Mouse (Mus musculus) NIH3T3 (cell line): Measurements from ENCODE around the gene Hist1h4f.

Experiments used
- DNase-seq: peaks from one replicate; pipeline ENCODE4 v3.0.0-alpha.2; 2012; ENCODE audit warnings: low read depth

The Hist1h4f gene

DNA sequence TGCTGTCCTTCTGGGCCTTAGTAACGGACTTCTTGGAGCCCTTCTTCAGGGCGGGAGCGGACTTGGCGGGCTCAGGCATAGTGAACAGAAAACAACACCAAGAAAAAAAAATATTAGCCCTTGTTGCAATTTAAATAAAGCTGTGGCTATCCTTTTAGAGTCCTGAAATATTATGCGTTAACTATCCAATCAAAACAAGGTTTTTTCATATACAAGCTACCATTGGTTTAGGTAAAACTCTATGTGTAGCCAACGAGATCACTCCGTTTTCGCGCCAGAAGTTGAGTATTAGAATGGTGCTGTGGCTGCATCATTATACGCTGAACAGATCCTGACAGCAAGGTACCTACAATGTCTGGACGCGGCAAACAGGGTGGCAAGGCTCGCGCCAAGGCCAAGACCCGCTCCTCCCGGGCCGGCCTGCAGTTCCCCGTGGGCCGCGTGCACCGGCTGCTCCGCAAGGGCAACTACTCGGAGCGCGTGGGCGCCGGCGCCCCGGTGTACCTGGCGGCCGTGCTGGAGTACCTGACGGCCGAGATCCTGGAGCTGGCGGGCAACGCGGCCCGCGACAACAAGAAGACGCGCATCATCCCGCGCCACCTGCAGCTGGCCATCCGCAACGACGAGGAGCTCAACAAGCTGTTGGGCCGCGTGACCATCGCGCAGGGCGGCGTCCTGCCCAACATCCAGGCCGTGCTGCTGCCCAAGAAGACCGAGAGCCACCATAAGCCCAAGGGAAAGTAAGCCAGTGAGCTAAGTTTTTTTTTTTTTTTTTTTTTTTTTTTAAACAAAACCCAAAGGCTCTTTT lies 17.7 kb downstream of the Hist1h4f start, which contains the start of gene Hist1h2af:
Gene Hist1h2af, plus strand, starts transcription at position 347 of the 808 bp plus-strand sequence.
- DNase-seq, result peak; percentile 87

DNA sequence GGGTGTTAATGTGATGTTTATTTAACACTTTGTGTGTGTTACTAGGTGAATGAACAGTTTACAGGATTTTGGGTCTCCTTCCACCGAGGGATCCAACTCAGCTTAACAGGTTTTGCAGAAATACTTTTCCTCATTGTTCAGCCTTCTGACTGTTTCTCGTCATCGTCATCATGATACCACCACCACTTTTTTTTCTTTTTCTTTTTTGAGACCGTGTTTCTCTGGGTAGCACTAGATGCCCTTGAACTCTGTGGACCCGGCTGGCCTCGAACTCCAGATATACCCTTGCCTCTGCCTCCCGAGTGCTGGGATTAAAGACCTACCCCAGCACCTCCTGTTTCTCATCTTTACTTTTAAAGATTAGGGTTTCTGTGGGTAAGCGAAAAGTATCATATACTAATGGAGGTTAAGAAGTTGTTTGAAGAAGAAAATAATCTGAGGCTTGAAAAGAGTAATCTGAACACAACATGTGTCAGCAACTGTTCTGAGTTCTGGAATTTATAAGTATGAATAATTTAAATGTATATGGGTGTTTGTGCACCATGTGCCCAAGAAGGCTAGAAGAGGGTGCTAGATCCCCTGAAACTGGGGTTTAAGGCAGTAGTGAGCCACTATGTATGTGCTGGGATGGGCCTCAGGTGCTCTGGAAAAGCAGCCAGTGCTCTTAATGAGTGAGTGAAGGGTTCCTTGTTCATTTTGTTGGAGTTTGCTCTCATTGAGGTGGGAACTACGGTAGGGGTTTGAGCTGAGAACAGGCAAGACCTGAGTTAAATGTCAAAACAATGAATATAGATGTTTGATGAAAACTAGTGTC lies 19.0 kb downstream of the Hist1h4f start:
- peak; percentile 22 for DNase-seq

DNA sequence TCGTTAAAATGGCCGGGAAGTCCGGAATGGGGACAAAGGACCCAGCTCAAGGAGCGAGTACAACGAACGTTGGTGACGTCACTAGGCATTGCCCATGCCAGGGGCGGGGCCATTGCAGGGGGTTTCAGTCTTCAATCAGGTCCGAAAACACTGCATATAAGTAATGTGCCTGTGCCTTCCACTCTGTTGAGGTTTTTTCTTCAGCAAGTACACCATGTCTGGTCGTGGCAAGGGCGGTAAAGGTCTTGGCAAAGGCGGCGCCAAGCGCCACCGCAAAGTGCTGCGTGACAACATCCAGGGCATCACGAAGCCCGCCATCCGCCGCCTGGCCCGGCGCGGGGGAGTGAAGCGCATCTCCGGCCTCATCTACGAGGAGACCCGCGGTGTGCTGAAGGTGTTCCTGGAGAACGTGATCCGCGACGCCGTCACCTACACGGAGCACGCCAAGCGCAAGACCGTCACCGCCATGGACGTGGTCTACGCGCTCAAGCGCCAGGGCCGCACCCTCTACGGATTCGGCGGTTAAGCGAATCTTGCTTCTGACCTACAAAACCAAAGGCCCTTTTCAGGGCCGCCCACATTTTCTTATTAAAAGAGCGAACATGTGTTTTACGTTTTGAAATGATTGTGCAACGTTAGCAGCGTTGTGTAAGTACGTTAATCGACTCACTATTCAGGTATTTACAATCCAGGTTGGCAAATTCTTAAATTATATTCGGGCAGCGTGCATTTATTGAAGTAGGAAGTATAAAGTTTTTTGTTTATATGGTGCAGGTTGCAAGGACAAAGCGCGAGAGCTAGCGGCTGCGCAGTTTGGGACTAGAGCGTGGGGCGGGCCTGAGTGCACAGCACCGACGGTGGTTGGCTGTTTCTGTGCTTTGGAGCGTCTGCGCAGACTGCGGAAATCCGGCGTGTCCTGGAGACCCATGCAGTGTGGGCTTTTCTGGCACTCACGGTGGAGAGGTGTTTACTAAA lies 20.3 kb downstream of the Hist1h4f start, which contains the start of gene Hist1h4h:
Gene Hist1h4h, plus strand, starts transcription at position 150 of the 975 bp plus-strand sequence.
- DNase-seq, result peak; percentile 96

DNA sequence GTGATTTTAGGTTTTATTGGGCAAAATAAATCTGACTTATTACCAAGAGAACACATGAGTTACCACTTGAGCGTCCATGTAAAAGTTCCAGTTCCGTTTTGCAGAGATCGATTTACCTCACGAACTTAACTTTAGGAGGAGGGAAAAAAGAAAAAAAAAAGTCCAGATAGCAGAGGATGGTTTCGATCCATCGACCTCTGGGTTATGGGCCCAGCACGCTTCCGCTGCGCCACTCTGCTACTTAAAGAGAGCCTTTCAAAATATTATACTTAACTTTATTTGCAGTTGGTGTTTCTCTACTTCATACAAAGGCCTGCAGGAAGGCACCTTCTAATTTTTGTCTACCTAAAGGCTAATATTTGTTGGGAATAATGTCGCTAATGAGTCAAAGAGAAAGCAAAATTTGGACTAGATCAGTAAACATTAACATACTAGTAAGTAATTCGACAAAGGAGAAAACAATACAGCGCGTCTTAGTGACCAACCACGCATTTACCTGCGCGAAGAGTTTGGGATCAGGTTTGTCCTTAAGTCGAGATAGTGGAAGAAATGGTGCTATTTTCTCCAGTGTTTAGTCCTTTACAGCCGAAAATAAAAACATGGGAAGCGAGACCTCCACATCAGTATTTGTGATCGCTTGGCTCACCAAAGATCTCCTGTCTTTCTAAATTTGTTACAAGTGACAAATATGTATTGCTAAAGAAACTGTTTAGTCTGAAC lies 21.1 kb downstream of the Hist1h4f start:
- DNase-seq, result peak; percentile 76

DNA sequence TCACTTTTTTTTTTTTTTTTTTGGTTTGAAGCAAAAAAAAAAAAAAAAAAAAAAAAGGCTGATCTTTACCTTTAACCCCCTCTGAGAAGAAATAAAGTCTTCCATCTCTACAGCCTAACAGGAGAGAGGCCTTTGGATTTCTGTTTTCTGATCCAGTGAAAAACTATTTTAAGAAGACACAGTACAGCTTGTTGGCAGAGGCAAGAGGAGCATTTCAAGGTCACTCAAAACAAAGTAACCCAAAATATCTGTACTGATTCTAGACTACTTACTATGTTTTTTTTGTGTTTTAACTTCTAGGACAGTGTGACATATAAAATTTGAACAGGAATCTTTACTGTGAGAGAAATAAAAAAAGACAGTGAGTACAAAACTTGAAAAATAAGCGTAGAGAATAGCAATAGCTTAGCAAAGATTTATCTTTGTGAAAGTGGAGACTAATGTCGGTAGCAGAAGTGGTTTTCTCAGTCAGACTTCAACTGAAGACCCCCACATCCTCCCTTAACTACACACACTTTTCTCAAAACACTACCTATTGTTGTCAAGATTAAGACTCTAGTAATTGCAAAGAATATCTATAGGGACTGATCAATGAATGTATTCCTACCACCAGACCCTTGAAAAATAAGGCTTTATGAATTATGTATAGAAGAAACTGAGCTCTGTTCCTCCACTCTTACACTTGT lies 21.8 kb downstream of the Hist1h4f start:
- DNase-seq, result no peak

DNA sequence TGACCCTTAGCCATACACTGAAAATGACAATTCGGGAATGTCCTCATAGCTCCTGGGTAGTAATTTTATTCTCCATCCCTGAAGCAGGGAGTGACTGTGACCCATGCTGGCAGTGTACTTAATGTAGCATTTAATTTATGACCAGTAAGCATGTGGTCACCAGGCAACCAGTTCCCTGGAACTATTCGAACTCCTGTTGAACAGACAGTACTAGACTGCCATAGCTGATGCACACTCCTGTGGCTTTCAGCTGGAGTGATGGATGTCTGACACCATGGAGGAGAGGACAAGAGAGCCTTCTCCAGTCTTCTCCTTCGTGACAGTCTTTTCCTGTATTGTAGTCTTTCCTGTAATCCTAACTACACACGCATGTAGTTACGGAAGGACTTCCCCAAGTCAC lies 22.4 kb downstream of the Hist1h4f start:
- no peak for DNase-seq

DNA sequence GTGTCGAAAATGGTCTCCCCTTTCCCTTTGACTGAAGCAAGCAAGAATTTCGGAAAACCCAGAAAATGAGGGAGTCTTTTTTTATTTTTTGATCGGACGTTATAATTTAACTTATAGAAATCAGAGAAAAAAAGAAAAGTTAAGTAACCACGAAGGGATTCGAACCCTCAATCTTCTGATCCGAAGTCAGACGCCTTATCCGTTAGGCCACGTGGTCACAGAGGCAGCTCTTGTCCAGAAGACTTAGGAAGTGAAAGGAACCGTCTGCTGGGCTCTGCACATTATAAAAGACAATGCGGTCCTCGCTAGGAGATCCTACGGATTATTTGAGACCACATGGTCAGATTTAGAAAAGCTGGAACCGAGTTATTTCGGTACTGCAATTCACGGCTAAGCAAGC lies 25.1 kb downstream of the Hist1h4f start:
- peak; percentile 94 for DNase-seq

DNA sequence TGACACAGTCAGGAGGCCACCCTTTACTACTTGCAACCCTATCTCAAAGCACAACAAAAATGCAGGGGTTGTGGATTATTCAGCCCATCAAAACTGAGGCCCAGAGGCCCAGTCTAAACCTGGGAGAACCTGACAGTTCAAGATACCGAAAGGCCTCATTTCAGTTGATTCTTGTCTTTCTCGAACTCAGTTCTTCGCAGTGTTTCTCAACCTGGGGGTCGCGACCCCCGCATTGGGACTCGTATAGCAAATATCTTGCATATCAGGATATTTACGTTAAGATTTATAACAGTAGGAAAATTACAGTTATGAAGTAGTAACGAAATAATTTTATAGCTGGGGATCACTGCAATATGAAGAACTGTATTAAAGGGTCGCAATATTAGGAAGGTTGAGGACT lies 25.5 kb downstream of the Hist1h4f start:
- DNase-seq, result peak; percentile 32

DNA sequence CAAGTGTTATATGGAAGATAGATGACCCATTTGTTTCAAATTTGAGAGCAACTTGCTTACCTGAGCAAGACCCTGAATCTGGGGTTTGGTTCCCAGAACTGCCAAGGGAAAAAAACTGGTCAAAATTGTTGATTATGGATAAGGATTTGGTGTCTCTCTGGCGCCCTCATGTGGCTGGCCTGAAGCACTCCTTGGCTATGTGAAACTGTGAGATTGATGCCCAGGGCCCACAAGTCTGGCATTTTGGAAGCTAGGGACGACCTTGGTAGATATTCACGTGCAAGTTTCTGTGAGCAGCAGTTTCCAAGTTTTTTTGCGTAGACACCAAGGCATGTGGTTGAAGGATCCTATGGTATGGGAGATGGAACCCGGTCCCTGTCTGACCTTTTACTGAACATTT lies 26.8 kb downstream of the Hist1h4f start:
- DNase-seq, result peak; percentile 90

DNA sequence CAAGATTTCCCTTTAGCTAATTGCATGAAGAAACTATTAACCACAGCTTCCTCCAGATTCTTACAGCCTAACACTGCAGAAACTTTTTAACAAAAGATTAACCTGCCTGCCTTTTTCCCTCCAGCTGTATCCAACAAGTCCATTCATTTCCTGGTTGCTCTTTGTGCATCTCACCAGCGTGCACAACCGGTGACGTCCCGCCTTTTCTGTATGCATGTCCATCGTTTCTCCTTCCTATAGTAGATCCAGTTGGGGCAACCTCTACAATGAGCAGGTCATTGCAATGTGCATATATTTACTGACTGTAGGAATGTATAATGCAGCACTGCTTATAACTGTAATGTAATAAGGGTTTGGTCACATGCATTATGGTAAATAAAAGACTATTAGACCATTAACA lies 27.5 kb downstream of the Hist1h4f start:
- DNase-seq, result no peak

DNA sequence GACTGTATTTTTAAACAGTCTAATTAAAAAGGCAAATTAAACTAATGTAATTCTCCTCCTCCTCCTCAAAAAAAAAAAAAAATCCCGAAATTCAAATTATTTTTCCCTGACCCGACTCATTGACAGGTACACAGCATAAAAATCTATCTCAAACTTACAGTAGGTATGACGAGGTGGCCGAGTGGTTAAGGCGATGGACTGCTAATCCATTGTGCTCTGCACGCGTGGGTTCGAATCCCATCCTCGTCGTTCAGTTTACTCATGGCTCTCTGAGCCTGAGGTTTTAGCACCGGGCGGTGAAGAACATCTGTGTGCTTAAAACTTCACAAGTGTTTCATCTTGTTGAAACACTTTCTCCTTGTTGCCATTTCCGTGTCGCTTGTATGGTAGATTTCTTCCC lies 29.7 kb downstream of the Hist1h4f start:
- DNase-seq, result peak; percentile 84

DNA sequence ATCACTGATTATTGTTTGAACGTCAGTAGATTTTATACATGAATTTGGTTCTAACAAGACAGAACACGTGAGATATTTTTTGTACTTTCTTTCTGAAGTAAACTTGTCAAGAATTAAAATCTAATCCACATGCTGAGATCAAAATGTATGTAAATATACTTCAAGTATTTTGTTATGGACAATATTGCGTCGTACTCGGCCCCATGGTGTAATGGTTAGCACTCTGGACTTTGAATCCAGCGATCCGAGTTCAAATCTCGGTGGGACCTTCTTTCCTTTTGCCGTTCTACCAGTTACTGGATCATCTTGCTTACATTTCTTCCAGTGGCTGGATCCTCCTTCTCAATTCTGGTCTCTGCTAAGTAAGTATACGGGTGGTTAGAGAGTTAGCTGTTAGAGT lies 32.0 kb downstream of the Hist1h4f start:
- DNase-seq, result peak; percentile 89

DNA sequence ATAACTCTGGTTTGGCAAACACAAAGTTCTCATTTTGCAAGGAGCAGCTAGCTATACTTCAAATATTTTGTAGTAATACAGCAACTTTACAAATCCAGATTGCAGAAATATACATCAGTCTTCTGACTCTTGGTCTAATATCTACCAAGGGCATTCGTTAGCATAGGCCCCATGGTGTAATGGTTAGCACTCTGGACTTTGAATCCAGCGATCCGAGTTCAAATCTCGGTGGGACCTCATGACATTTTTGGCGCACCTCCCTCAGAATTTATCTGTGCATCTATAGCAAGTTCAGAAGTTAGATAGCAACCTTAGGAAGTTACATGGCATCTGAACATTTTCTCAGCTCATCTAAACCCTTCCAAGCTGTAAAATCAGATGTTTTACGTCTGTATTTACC lies 32.6 kb downstream of the Hist1h4f start:
- DNase-seq, result peak; percentile 85

DNA sequence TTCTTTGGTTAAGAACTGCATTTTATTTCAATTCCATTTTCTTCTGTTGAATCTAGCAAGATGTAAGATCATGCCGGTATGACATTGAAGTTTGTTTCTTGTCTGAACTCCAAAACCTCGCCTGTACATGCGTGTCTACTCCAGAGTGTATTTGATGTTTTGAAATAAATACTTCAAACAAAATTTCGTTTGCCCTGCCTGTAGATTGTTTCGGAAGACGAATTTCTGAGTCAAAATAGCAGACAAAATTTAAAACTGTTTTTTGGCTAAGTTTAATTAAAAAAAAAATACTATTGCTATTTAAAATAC lies 33.2 kb downstream of the Hist1h4f start:
- no peak for DNase-seq

DNA sequence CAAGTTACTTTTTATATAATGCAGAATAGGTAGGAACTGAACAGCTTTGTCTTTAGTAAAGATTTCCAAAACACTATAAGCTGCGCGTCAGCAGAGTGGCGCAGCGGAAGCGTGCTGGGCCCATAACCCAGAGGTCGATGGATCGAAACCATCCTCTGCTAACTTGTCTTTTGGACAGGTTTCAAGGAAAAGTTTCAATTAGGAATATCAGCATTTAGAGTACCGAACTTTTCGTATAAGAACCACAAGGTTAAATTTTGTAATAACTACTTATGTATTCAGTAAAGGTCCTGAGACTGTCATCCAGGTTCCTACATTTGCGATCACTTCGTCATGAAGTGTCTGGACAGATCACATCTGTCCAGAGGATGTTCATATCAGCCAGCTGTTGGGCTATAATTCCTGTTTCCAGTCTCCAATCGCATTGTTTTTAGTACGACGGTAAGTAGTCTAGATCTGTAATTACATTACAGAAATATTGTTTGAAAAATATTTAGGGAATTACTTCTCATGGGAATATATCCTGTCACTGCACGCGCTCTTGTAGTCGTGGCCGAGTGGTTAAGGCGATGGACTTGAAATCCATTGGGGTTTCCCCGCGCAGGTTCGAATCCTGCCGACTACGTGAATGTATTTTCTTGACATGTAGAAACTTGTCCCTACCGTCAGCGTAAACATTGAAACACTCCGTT lies 33.7 kb downstream of the Hist1h4f start:
- DNase-seq, result peak; percentile 89

DNA sequence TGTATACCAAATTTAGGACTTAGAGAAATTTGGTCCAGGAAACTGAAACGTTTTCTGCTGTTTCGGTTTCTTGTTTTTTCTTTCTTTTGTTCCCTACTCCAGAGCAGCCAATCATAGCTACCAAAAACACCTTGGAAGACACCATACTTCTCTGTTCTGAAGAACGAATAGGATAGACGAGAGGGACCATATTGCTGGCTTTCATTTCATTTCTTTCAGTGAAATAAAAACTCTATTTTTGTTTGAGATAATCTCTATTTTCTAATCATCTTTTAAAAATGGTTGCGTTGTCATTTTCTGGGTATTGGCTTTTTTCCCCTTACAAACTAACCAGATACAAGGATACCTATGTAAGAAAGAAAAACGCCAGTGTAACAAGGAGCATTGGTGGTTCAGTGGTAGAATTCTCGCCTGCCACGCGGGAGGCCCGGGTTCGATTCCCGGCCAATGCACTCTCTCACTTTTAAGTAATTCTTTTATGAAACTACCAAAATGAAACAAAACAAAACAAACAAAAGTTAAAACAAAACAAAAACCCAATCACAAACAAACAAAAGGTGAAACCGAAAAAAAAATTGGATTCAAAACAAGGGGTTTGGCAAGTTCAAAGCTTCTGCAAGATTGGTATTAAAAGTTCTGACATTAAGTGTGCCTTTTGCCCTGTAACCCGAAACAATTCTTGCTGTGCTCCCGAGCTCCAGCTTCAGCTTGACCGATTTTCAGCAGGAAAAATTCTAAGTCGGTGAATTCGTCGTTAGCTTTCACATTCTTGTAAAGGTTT lies 34.4 kb downstream of the Hist1h4f start:
- peak; percentile 83 for DNase-seq

DNA sequence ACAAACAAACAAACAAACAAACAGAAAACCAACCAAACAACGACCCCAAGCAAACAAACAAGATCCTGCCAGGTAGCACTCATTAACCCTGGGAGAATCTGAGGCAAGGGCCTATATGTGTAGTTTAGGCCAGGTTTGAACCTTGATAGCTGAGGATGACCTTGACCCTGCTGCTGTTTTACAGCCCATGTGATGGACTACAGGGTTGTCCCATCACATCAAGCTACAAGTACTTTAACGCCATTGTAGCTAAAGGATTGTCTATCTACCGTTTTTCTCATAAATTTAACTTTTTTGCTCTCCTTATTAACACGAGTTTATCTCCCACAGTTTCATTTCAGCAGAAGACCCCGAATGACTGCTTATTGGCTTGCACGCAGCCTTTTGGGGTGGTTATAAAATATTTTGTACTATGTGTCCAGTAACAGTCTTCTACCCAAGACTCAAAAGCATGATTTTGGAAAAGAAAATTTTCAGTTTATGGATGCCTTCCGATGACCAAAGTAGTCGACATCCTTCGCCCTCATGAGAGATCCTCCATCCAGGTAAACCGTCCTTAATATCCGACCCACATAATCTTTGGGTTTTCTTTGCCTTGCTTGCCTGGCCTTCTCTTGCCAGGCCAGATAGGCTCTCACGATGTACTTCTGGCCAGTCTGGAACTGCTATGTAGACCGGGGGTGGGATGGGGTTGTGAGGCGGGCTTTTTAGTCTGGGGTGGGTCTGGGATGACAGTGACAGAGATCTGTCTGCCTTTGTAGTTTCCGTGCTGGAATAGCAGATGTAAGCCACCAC lies 35.4 kb downstream of the Hist1h4f start:
- DNase-seq, result no peak

DNA sequence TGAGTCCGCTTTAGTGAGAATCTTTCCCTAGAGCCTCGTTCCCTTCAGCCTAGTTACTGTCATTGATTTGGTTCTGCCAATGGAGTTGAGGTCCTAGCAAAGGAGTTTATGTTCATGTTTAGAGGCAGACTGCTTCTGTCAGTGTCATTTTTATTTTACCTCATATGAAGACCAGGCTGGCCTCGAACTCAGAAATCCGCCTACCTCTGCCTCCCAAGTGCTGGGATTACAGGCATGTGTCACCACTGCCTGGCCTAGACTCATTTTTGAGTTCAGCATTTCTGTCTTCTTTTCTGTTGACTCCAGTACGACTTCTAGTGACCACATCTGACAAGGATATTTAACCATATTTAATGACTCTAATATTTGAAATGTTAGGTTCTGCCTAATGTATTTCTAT lies 36.2 kb downstream of the Hist1h4f start:
- no peak for DNase-seq

DNA sequence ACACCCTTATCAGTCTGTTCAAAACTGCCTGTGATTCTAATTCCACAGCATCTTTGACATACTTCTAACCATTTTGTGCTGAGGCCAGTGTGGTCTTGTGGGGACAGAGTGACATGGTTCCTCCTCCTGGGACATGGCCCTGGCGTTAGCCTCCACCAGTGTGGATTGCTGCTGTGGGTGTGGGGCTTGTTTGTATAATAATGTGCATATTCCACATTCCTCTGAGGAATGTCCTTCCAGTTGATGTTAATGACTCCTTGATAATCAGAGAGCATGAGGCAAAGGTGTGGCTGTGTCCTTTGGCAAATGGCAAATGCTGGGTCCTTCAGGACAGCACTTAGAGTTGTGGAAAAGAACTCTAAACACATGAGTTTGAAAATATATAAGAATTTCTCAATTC lies 37.9 kb downstream of the Hist1h4f start:
- DNase-seq, result no peak
